Mouse (Mus musculus): ENCODE measurements at regions not wholly inside any gene's neighbourhood (a gene's known extent, or its start where the extent isn't known, plus 50 kb on each side); places are given as distances from the start of the nearest gene placed in this dataset.

- DNase-seq: no peak
These were observed 349.5 kb downstream of the Slc4a3 start for GRCm38 (mm10) chr1:75895550-75895949.

- peak in 1 of 2 experiments; percentile 14 for DNase-seq
These were observed 355.1 kb downstream of the Slc4a3 start for GRCm38 (mm10) chr1:75901146-75901545.

- DNase-seq: no peak
These were observed 359.8 kb downstream of the Slc4a3 start for GRCm38 (mm10) chr1:75905699-75906470.

- no peak for DNase-seq
These were observed 369.2 kb downstream of the Slc4a3 start for GRCm38 (mm10) chr1:75915311-75915710.

- no peak for DNase-seq
These were observed 370.1 kb downstream of the Slc4a3 start for GRCm38 (mm10) chr1:75916181-75916580.

GRCm38 (mm10) chr1:75919134-75919533 lies 373.1 kb downstream of the Slc4a3 start:
- DNase-seq: no peak

GRCm38 (mm10) chr1:75925046-75925445 lies 379.0 kb downstream of the Slc4a3 start:
- DNase-seq: peak; percentile 48 to 69

- peak; percentile 95 to 98 for DNase-seq
These were observed 379.7 kb downstream of the Slc4a3 start for GRCm38 (mm10) chr1:75925802-75926201.

GRCm38 (mm10) chr1:75931852-75932251 lies 385.8 kb downstream of the Slc4a3 start:
- no peak for DNase-seq

- DNase-seq: peak; percentile 40 to 56
These were observed 387.8 kb downstream of the Slc4a3 start for GRCm38 (mm10) chr1:75933831-75934230.

GRCm38 (mm10) chr1:75934761-75935160 lies 388.7 kb downstream of the Slc4a3 start:
- no peak for DNase-seq

- no peak for DNase-seq
These were observed 389.8 kb downstream of the Slc4a3 start for GRCm38 (mm10) chr1:75935866-75936265.

GRCm38 (mm10) chr1:75936596-75936995 lies 390.5 kb downstream of the Slc4a3 start:
- peak in 1 of 2 experiments; percentile 34 for DNase-seq

- no peak for DNase-seq
These were observed 391.3 kb downstream of the Slc4a3 start for GRCm38 (mm10) chr1:75937331-75937730.

- DNase-seq: no peak
These were observed 400.3 kb downstream of the Slc4a3 start for GRCm38 (mm10) chr1:75946290-75946839.

- DNase-seq: no peak
These were observed 432.3 kb downstream of the Slc4a3 start for GRCm38 (mm10) chr1:75978203-75978986.

GRCm38 (mm10) chr1:75983057-75983456 lies 437.0 kb downstream of the Slc4a3 start:
- DNase-seq: no peak

GRCm38 (mm10) chr1:75983487-75983886 lies 437.4 kb downstream of the Slc4a3 start:
- DNase-seq: no peak

- no peak for DNase-seq
These were observed 442.4 kb downstream of the Slc4a3 start for GRCm38 (mm10) chr1:75988496-75988895.

GRCm38 (mm10) chr1:75992039-75992438 lies 446.0 kb downstream of the Slc4a3 start:
- no peak for DNase-seq

GRCm38 (mm10) chr1:75997222-75997621 lies 451.2 kb downstream of the Slc4a3 start:
- DNase-seq: no peak

- DNase-seq: peak; percentile 68 to 80
These were observed 455.1 kb downstream of the Slc4a3 start for GRCm38 (mm10) chr1:76001124-76001523.

- DNase-seq: no peak
These were observed 463.5 kb downstream of the Slc4a3 start for GRCm38 (mm10) chr1:76009601-76010000.

Data from cerebellum, postnatal 25 days (tissue).